Mouse (Mus musculus) cerebellum, postnatal 25 days (tissue): ENCODE results near the gene Kmt2c.
"Not testable (repeated sequence)": the region's sequence is repeated elsewhere in the genome, so short reads cannot be mapped to it uniquely, and the experiment has no call there.

Experiments used
- DNase-seq, 2 experiments: peaks; one replicate each; pipeline ENCODE4 v3.0.0; 2021; ENCODE audit warnings: mixed read lengths in 2 of 2

Gene Kmt2c

GRCm38 (mm10) chr5:25515767-25516166 is 17.2 kb upstream of the Kmt2c start, which contains the start of gene Cct8l1:
TSS of gene Cct8l1 (plus strand) at chr5:25516067.
- no peak for DNase-seq

- no peak for DNase-seq
Observed at GRCm38 (mm10) chr5:25506041-25506440, 7.5 kb upstream of the Kmt2c start.

DNA sequence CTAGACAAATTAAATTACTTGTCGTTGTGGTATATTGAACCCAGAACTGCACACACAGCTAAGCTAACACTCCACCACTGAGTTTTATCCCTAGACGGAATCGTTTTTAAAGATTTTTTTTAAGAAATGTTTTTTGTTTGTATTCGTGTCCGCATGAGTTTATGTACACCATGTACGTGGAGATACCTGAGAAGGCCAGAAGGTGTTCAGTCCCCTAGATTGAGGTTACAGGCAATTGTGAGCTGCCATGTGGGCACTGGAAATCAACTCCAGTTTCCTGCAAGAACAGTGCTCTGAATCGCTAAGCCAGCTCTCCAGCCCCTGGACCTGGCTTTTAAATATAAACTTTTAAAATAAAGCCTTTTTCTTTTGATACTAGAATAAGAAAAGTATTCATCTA is 2.1 kb upstream of the Kmt2c start:
- DNase-seq, result peak in 1 of 2 experiments; percentile 16

GRCm38 (mm10) chr5:25499423-25500398 is 1.1 kb upstream of the Kmt2c start:
- DNase-seq, result peak; percentile 100

GRCm38 (mm10) chr5:25498821-25499422 is 339 bp upstream of the Kmt2c start:
- DNase-seq, result no peak

DNA sequence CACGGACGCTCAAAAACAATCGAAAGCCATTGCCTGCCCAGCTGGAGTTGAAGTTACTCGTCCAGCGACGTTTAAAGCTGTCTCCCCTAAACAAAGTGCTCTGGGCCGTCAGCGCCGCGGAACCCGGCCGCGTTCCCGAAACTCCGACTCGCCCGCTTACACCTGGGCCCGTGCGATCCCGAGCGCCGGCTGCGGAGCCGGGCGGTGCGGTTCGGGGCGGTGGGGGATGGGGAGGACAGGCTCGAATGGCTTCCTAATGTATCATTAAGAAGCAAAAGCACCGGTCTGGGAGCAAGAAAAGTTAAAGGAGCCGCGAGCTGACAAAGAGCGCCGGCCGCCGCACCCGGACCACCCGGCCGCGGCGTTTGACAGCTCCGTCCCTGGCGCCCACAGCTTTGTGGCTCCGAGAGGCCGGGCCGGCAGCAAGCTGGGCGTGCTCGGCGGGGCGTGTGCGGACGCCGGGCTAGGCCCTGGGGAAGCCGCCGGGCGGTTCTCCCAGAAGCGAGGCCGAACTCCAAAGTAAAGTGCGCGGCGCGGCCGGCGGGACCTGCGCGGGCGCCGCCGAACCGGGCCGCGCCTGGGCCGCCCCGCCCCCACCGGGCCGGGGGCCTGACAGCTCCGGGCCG is 750 bp downstream of the Kmt2c start:
- peak; percentile 73 to 78 for DNase-seq

DNA sequence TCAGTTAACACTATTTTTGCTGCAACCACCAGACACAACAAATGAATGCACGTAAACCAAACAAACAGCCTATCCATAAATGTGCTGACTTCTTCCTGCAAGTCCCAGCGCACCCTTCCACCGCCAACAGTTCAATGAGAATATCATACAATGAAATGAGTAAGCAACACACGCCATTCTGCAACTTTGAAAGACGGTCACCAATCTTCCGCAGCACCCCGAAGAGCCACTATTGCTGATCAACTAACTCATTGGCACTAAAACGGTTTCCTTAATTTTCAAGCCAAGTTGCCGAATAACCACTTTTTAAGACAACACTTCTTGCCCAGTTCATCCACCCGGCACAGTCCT is 1.2 kb downstream of the Kmt2c start:
- DNase-seq, result no peak

DNA sequence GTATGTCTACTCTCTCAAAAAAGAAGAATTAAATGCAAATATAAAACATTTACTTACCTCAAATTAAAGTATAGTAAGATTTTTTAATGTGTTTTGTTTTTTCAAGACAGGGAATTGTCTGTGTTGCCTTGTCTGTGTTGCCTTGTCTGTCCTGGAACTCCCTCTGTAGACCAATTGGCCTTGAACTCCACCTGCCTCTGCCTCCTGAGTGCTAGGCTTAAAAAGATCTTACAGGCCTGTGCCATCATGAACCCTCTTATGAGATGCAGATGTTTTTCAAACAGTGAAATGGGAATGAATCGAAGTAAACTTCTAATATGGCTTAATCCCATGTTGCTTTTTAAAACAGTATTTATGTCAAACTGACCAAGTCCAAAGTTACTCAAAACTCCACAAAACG is 1.9 kb downstream of the Kmt2c start:
- DNase-seq, result no peak

GRCm38 (mm10) chr5:25478863-25479262 is 19.7 kb downstream of the Kmt2c start:
- DNase-seq, result no peak

DNA sequence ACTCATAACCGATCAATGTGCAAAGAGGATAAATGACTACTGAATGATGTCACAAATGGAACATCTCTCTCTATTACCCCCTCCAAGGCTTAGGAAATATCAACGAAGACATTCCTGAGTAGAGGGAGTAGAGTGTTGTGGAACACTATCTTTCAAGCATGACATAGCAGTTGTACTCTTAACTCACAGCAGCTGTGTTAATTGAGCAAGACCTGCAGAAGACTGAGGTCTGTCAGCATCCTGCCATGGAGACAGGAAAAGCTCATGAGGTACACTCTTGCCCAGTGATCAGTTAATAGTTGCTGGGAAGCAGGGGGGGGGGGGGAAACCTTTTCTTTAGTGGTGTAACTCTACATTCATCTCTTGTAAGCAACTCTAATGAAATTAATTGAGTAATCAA is 22.8 kb downstream of the Kmt2c start:
- no peak for DNase-seq

DNA sequence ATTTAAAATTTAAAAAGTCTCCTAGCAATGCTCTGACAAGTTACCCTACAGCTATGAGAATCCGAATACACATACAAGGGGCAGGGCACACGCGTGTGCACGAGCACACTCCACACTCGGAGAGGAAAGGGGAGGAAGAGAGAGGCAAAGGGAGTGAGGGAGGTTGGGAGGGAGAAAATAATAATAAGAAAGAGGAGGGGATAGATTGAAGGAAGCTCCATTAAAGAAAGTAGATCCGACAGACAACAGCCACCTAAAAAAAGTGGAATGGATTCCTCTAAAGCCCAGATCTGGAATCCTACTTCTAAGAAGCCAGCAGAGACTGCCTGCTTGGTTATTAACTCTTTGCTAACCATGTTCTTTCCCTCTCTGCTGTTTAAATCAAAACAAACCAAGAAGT is 26.5 kb downstream of the Kmt2c start:
- no peak for DNase-seq

- no peak for DNase-seq
Observed at GRCm38 (mm10) chr5:25461956-25462355, 36.6 kb downstream of the Kmt2c start.

- DNase-seq, result not testable (repeated sequence)
Observed at GRCm38 (mm10) chr5:25455432-25455831, 43.2 kb downstream of the Kmt2c start.

DNA sequence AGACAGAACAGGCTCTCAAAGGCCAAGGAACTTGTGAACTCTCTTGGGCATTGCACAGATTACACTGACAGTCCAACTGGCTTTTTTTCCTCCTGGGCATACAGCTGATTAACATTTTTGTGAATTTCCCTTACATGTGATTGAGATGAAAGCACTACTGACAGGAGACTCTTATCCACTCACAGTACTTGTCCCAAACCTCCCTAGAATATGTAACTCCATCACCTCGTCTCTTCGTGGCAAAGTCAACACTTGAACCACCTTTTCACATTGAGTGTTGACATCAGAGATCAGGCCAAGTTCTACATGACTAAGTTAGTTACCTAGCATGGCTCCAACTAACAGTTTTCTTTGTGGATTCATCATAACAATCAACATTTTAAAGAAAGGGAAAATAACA is 45.9 kb downstream of the Kmt2c start:
- no peak for DNase-seq

- DNase-seq, result no peak
Observed at GRCm38 (mm10) chr5:25437508-25437907, 61.1 kb downstream of the Kmt2c start.

DNA sequence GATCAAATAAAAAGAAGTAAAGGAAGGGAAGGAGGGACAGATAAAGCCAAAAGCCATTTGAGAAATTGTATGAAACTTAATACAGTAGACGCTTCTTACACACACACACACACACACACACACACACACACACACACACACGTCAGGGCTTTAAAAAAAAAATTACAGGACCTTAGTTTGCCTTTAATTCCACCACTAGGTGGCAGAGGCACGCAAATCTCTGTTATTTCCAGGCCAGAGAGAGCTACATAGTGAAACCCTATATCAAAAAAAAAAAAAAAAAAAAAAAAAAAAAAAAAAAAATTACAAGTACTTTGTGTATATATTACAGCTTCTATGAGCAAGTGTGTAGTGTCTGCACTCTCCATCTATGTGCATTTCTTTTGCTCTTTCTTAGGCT is 62.5 kb downstream of the Kmt2c start:
- DNase-seq, result peak; percentile 51 to 73

- DNase-seq, result peak in 1 of 2 experiments; percentile 21
Observed at GRCm38 (mm10) chr5:25422576-25422975, 76.0 kb downstream of the Kmt2c start.

DNA sequence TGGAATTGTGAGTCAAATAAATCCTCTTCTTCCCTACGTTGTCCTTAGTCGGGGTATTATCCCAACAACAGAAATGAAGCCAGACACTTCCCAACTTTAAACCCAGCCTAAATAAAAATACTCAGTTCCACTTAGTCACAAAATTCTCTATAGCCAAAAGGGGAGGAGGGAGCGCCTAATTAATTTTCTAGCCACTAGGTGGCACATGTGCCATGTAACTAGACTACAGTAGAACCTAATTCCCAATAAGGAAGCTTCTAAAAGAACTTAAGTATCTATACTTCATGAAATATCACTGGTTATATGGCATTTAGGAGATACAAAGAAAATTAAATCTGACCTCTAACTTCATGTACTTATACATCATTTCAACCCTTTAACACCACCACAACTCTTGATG is 78.0 kb downstream of the Kmt2c start:
- peak; percentile 69 to 82 for DNase-seq

DNA sequence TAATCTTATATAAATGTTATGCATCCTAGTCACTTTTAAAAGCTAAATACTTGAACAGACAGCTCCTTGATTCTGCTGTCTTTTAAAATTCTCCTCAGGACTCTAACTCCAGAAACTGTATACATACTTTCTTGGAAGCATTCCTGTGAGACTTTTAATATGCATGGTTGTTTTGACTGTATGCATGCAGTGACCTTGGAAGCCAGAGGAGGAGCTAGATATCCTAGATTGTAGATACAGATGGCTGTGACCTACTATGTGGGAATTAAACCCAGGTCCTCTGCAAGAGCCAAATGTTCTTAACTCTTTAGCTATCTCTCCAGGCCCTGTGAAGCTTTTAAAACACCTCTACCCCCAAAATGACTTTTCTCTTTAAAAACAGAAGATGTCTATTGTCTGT is 83.2 kb downstream of the Kmt2c start:
- DNase-seq, result no peak

DNA sequence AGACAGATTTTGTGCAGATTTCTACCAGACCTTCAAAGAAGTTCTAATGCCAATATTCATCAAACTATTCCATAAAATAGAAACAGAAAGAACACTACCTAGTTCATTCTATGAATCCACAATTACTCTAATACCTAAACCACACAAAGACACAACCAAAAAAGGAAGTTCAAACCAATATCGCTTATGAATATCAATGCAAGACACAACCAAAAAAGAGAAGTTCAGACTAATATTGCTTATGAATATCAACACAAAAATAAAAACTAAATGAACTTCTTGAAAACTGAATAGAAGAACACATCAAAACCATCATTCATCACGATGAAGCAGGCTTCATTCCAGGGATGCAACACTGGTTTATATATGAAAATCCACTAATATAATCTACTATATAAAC is 101.9 kb downstream of the Kmt2c start:
- no peak for DNase-seq

DNA sequence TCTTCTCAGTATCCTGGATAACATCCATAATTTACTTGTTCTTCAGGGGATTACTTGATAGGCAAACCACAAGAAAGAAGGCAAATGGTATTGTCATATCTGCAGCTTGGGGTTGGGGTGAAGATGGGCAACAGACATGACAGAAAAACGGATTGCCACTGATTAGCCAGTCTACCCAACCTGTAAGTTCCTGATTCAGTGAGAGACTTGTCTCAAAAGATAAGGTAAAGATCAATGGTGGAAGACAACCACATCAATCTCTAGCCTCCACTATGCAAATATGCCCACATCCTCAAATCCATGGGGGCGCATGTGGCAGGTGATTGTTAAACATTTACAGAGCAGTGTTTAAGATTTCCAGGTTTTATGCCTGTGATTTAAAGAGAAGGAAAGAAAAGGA is 105.9 kb downstream of the Kmt2c start:
- DNase-seq, result no peak

DNA sequence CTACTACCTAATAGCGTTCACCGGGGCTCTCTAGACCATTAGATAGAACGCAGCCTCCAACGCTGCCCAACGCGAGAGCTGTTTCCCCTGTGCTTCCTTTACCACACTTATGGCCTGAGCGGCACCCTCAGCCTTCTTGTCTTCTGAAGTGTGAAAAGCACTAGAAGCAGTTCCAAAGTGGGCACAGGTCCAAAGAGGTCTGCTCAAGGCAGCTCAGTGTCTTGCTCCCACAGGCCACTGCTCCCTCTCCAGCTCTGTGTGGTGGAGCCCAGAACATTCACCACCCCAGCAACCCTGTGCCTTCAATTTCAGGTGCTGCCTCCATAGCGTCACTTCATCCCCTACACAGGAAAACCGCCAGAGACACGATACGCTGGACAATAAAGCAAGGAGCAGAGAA is 115.0 kb downstream of the Kmt2c start:
- DNase-seq, result peak in 1 of 2 experiments; percentile 51

- DNase-seq, result no peak
Observed at GRCm38 (mm10) chr5:25379188-25379587, 119.4 kb downstream of the Kmt2c start.

- DNase-seq, result no peak
Observed at GRCm38 (mm10) chr5:25368420-25368819, 130.2 kb downstream of the Kmt2c start.
